ENCODE assay signal across 8 mouse cellular contexts in the genomic region with DNA sequence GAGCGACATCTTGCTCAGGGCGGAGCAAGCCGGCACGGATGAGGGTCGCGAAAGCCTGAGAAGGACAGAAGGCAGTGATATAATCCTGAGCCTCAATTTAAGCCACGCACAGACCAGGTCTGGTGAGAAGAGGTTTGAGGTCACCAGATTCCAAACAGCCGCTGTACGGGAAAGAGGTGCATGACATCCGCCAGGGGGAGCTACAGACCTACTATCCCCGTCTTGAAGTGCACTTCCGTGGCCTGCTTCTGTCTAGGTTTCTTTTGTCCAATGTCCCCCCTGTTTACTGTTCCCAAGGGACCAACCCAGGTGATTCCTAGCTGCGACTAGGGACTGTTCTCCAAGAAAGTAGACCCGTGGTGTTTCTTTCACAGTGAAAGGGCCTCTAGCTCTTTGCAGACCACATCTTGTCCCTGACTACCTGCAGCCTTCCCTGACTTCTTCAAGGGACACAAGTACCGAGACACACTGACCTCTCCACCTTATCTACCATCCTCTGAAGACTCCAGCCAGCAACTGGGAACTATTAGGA. TPM values are rescaled to one million over a fixed set of nuclear protein-coding genes. Genes with fewer than 3 reads are reported as not detected.
DNase-seq lines count a peak whose midpoint lies in the region; ATAC-seq and TF ChIP-seq lines count a peak whose summit lies in the region.

A gene (plus strand): TSS at position 482 of the 532 bp plus-strand sequence.

- peak; percentile 87 for TF ChIP-seq CTCF in brain, embryonic 14.5 days (IDR thresholded peaks at IDR 0.05; ENCODE audit: borderline replicate concordance, extremely low read depth, insufficient read depth, insufficient read length)
- TF ChIP-seq CTCF in kidney, postnatal 0 days (IDR thresholded peaks at IDR 0.05; ENCODE audit: low read depth) = peak; percentile 97

- no peaks in the 10 kb centered on the region for H3K36me3 ChIP-seq in heart, embryonic 13.5 days
- no peaks in the 10 kb centered on the region for H3K36me3 ChIP-seq in kidney, postnatal 0 days (ENCODE audit: insufficient read depth, low read length)
- H3K36me3 ChIP-seq in liver, embryonic 13.5 days = no peaks in the 10 kb centered on the region
- H3K36me3 ChIP-seq in stomach, embryonic 16.5 days (ENCODE audit: control insufficient read depth, insufficient read depth, low read length) = no peaks in the 10 kb centered on the region

- H3K27me3 ChIP-seq in heart, embryonic 13.5 days (replicated peaks) = peaks cover 7% of the 10 kb centered on the region
- no peaks in the 10 kb centered on the region for H3K27me3 ChIP-seq in kidney, postnatal 0 days (ENCODE audit: insufficient read depth, low read length)
- peaks cover 17% of the 10 kb centered on the region; the same call in 1 of the 2 replicates for H3K27me3 ChIP-seq in liver, embryonic 13.5 days
- H3K27me3 ChIP-seq in stomach, embryonic 16.5 days (ENCODE audit: control insufficient read depth, insufficient read depth, low read length) = no peaks in the 10 kb centered on the region

- 0 out of 2 replicates have a peak within 1 kb of the TSS, but pooled peaks have one; percentile 11 for H3K4me3 ChIP-seq in heart, embryonic 13.5 days
- no peak within 1 kb of the TSS for H3K4me3 ChIP-seq in kidney, postnatal 0 days (replicated peaks; ENCODE audit: low read depth, low read length)
- H3K4me3 ChIP-seq in liver, embryonic 13.5 days (replicated peaks) = no peak within 1 kb of the TSS
- no peak within 1 kb of the TSS for H3K4me3 ChIP-seq in stomach, embryonic 16.5 days (replicated peaks; ENCODE audit: low read length)

- WGBS in heart, embryonic 13.5 days = 6% methylated on average over 15 of the region's 15 CpGs
- 10% methylated on average over 15 of the region's 15 CpGs for WGBS in kidney, postnatal 0 days
- 7% methylated on average over 15 of the region's 15 CpGs for WGBS in liver, embryonic 13.5 days (ENCODE audit: insufficient replicate concordance)
- 8% methylated on average over 15 of the region's 15 CpGs for WGBS in stomach, embryonic 16.5 days

- peak; percentile 94 for DNase-seq in CD4-positive, CD25-positive, alpha-beta regulatory T cell, adult 2 months (ENCODE audit: low read depth, low spot score)
- DNase-seq in brain, embryonic 14.5 days (ENCODE audit: low read depth) = peak; percentile 90
- peak; percentile 94 for DNase-seq in kidney, postnatal 0 days (ENCODE audit: low spot score)
- peak; percentile 67 for DNase-seq in liver, embryonic 13.5 days
- peak; percentile 79 for DNase-seq in neural tube, embryonic 10.5 days (ENCODE audit: extremely low spot score, low spot score)

- peak within 1 kb of the TSS; percentile 66 for H3K9ac ChIP-seq in heart, embryonic 13.5 days
- H3K9ac ChIP-seq in kidney, postnatal 0 days (ENCODE audit: low read depth, low read length) = no peak within 1 kb of the TSS
- H3K9ac ChIP-seq in liver, embryonic 13.5 days = no peak within 1 kb of the TSS
- peak within 1 kb of the TSS; percentile 53 for H3K9ac ChIP-seq in stomach, embryonic 16.5 days (ENCODE audit: low read length)

- peaks cover 8% of the 10 kb centered on the region for H3K4me1 ChIP-seq in heart, embryonic 13.5 days
- H3K4me1 ChIP-seq in kidney, postnatal 0 days (replicated peaks; ENCODE audit: insufficient read depth, low read length) = 0 out of 2 replicates have a peak, but pooled peaks cover 3% of the 10 kb centered on the region
- H3K4me1 ChIP-seq in liver, embryonic 13.5 days (replicated peaks) = peaks cover 13% of the 10 kb centered on the region
- H3K4me1 ChIP-seq in stomach, embryonic 16.5 days (ENCODE audit: control insufficient read depth, insufficient read depth, low read length) = no peaks in the 10 kb centered on the region

- no peaks in the 10 kb centered on the region for H3K9me3 ChIP-seq in heart, embryonic 13.5 days
- H3K9me3 ChIP-seq in kidney, postnatal 0 days (replicated peaks; ENCODE audit: low read length) = no peaks in the 10 kb centered on the region
- H3K9me3 ChIP-seq in liver, embryonic 13.5 days (replicated peaks) = no peaks in the 10 kb centered on the region
- H3K9me3 ChIP-seq in stomach, embryonic 16.5 days (replicated peaks; ENCODE audit: control insufficient read depth, low read length) = no peaks in the 10 kb centered on the region

- H3K27ac ChIP-seq in heart, embryonic 13.5 days (replicated peaks) = no peak within 1 kb of the TSS
- no peak within 1 kb of the TSS for H3K27ac ChIP-seq in kidney, postnatal 0 days
- no peak within 1 kb of the TSS for H3K27ac ChIP-seq in liver, embryonic 13.5 days
- H3K27ac ChIP-seq in stomach, embryonic 16.5 days (ENCODE audit: low read length) = no peak within 1 kb of the TSS

- ATAC-seq in erythroblast, adult 5-6 weeks (replicated peaks; ENCODE audit: low FRiP score, poor library complexity, severe bottlenecking) = peak; percentile 89
- no peak; the same call in 1 of the 2 replicates for ATAC-seq in heart, embryonic 13.5 days (ENCODE audit: extremely low read depth, insufficient number of reproducible peaks, low FRiP score, low TSS enrichment)
- ATAC-seq in kidney, postnatal 0 days (replicated peaks; ENCODE audit: low FRiP score, low read depth) = peak; percentile 72
- peak; percentile 57; the same call in 1 of the 2 replicates for ATAC-seq in liver, embryonic 13.5 days (ENCODE audit: low read depth)
- peak; percentile 82; the same call in 1 of the 2 replicates for ATAC-seq in stomach, embryonic 16.5 days (ENCODE audit: insufficient read depth, low FRiP score)

- TF ChIP-seq POLR2A in brain, embryonic 14.5 days (IDR thresholded peaks at IDR 0.05; ENCODE audit: borderline replicate concordance, extremely low read depth, insufficient read depth, insufficient read length, poor library complexity, severe bottlenecking) = no peak

- peak within 1 kb of the TSS; percentile 50 for H3K4me2 ChIP-seq in heart, embryonic 13.5 days
- H3K4me2 ChIP-seq in kidney, postnatal 0 days (ENCODE audit: low read length) = 0 out of 2 replicates have a peak within 1 kb of the TSS, but pooled peaks have one; percentile 21
- H3K4me2 ChIP-seq in liver, embryonic 13.5 days = no peak within 1 kb of the TSS
- 0 out of 2 replicates have a peak within 1 kb of the TSS, but pooled peaks have one; percentile 20 for H3K4me2 ChIP-seq in stomach, embryonic 16.5 days (ENCODE audit: low read depth, low read length)

RNA-seq across cellular contexts. Expression of the gene that starts here (rescaled TPM):
- 22.9 and 24.4 TPM in 2 replicates for polyA plus RNA-seq in brain, embryonic 14.5 days (2012; rRNA removed)
- total RNA-seq in erythroblast, adult 5-6 weeks (2015; ENCODE audit: low replicate concordance) = 3.7 and 6.3 TPM in 2 replicates
- total RNA-seq in erythroblast, adult 5-6 weeks (2017; ENCODE audit: low replicate concordance) = 5.9 and 8.9 TPM in 2 replicates
- 16.4 and 16.7 TPM in 2 replicates for polyA plus RNA-seq in heart, embryonic 13.5 days (2015; fragmentation: Nextera tagmentation; extraction: Ambion mirVana)
- 11.7 and 15.5 TPM in 2 replicates for polyA plus RNA-seq in kidney, postnatal 0 days (2015; fragmentation: Nextera tagmentation; extraction: Ambion mirVana)
- 13.3 and 14.4 TPM in 2 replicates for polyA plus RNA-seq in liver, embryonic 13.5 days (2015; fragmentation: Nextera tagmentation; extraction: Ambion mirVana)
- 18.3 and 18.5 TPM in 2 replicates for polyA plus RNA-seq in stomach, embryonic 16.5 days (2015; fragmentation: Nextera tagmentation; extraction: Ambion mirVana)

Comparison
In these comparisons a context has a peak if more than half of its experiments do, and no peak if none do; other contexts are left out.
1. H3K9ac ChIP-seq: peak in heart, embryonic 13.5 days (single experiment) and stomach, embryonic 16.5 days (single experiment); none in kidney, postnatal 0 days (single experiment) and liver, embryonic 13.5 days (single experiment).
2. Peak in every context shown above with its lines, with median percentiles within 50 percentile points of each other: DNase-seq.